Mouse (Mus musculus): ENCODE measurements around the gene Arhgap1. TPM values are rescaled to one million over a fixed set of nuclear protein-coding genes. Genes with fewer than 3 reads are reported as not detected.

Arhgap1 gene
- polyA plus RNA-seq, 1 experiment from 2014 or later = 70.7 TPM

- H3K4me2 ChIP-seq (ENCODE audit: low read depth, low read length, severe bottlenecking) = peak overlapping the region; percentile 66
- H3K27ac ChIP-seq (ENCODE audit: low read depth, low read length) = no peak overlapping the region
- H3K9ac ChIP-seq (ENCODE audit: low read length) = peak overlapping the region; percentile 67
- H3K27me3 ChIP-seq (ENCODE audit: control insufficient read depth, insufficient read depth, low read length) = no peaks in the 10 kb centered on the region
- peak overlapping the region; percentile 88 for H3K4me3 ChIP-seq (ENCODE audit: low read depth, low read length)
- DNase-seq (ENCODE audit: low spot score) (no peak), ATAC-seq (replicated peaks; ENCODE audit: low FRiP score) (no peak)
- 4% methylated on average over 8 of the region's 8 CpGs for WGBS
- no peaks in the 10 kb centered on the region for H3K36me3 ChIP-seq (ENCODE audit: control insufficient read depth, insufficient read depth, low read length)
- peaks cover 4% of the 10 kb centered on the region; the same call in 1 of the 2 replicates for H3K4me1 ChIP-seq (replicated peaks; ENCODE audit: control insufficient read depth, insufficient read depth, low read length)
- no peaks in the 10 kb centered on the region for H3K9me3 ChIP-seq (ENCODE audit: control insufficient read depth, low read length)
Observed at GRCm38 (mm10) chr2:91711256-91711925, 61.7 kb downstream of the Arhgap1 start.

- H3K4me2 ChIP-seq (ENCODE audit: low read depth, low read length, severe bottlenecking) = no peak overlapping the region
- H3K27me3 ChIP-seq (ENCODE audit: control insufficient read depth, insufficient read depth, low read length) = no peaks in the 10 kb centered on the region
- 70% methylated on average over 1 of the region's 1 CpGs for WGBS
- ATAC-seq (replicated peaks; ENCODE audit: low FRiP score) = no peak
- no peak overlapping the region for H3K4me3 ChIP-seq (ENCODE audit: low read depth, low read length)
- peaks cover 2% of the 10 kb centered on the region; the same call in 1 of the 2 replicates for H3K4me1 ChIP-seq (replicated peaks; ENCODE audit: control insufficient read depth, insufficient read depth, low read length)
- H3K9me3 ChIP-seq (ENCODE audit: control insufficient read depth, low read length) = no peaks in the 10 kb centered on the region
- no peak overlapping the region for H3K27ac ChIP-seq (ENCODE audit: low read depth, low read length)
- no peak for DNase-seq (ENCODE audit: low spot score)
- no peaks in the 10 kb centered on the region for H3K36me3 ChIP-seq (ENCODE audit: control insufficient read depth, insufficient read depth, low read length)
- no peak overlapping the region for H3K9ac ChIP-seq (ENCODE audit: low read length)
Observed at GRCm38 (mm10) chr2:91714921-91715320, 65.3 kb downstream of the Arhgap1 start.

GRCm38 (mm10) chr2:91718276-91718675 is 68.6 kb downstream of the Arhgap1 start:
- H3K9me3 ChIP-seq (ENCODE audit: control insufficient read depth, low read length) = no peaks in the 10 kb centered on the region
- H3K4me1 ChIP-seq (replicated peaks; ENCODE audit: control insufficient read depth, insufficient read depth, low read length) = no peaks in the 10 kb centered on the region
- no peaks in the 10 kb centered on the region for H3K27me3 ChIP-seq (ENCODE audit: control insufficient read depth, insufficient read depth, low read length)
- H3K4me2 ChIP-seq (ENCODE audit: low read depth, low read length, severe bottlenecking) = no peak overlapping the region
- WGBS = 88% methylated on average over 6 of the region's 6 CpGs
- H3K36me3 ChIP-seq (ENCODE audit: control insufficient read depth, insufficient read depth, low read length) = no peaks in the 10 kb centered on the region
- no peak for DNase-seq (ENCODE audit: low spot score)
- no peak overlapping the region for H3K4me3 ChIP-seq (ENCODE audit: low read depth, low read length)
- no peak overlapping the region for H3K9ac ChIP-seq (ENCODE audit: low read length)
- no peak for ATAC-seq (replicated peaks; ENCODE audit: low FRiP score)
- H3K27ac ChIP-seq (ENCODE audit: low read depth, low read length) = no peak overlapping the region

Other genes starting within 250 kb of the Arhgap1 start
- 102 and 114 TPM in 2 replicates for gene 1110051M20Rik, start 205.2 kb upstream of the Arhgap1 start, polyA plus RNA-seq (2014; fragmentation: Nextera tagmentation; extraction: Ambion mirVana)
- gene Lrp4, start 192.3 kb upstream of the Arhgap1 start, polyA plus RNA-seq (2014; fragmentation: Nextera tagmentation; extraction: Ambion mirVana) = 10.2 and 11.3 TPM in 2 replicates
- 138 and 153 TPM in 2 replicates for gene Ckap5, start 123.1 kb upstream of the Arhgap1 start, polyA plus RNA-seq (2014; fragmentation: Nextera tagmentation; extraction: Ambion mirVana)
- gene F2, start 13.4 kb upstream of the Arhgap1 start, polyA plus RNA-seq (2014; fragmentation: Nextera tagmentation; extraction: Ambion mirVana) = not detected in 2 replicates
- 8.4 and 9.8 TPM in 2 replicates for gene Zfp408, start 69 bp upstream of the Arhgap1 start, polyA plus RNA-seq (2014; fragmentation: Nextera tagmentation; extraction: Ambion mirVana)
- gene Atg13, start 60.7 kb downstream of the Arhgap1 start, polyA plus RNA-seq (2014; fragmentation: Nextera tagmentation; extraction: Ambion mirVana) = 25.2 and 25.9 TPM in 2 replicates
- 18.2 and 20.2 TPM in 2 replicates for gene Harbi1, start 61.0 kb downstream of the Arhgap1 start, polyA plus RNA-seq (2014; fragmentation: Nextera tagmentation; extraction: Ambion mirVana)
- 19.9 and 20.1 TPM in 2 replicates for gene Ambra1, start 80.3 kb downstream of the Arhgap1 start, polyA plus RNA-seq (2014; fragmentation: Nextera tagmentation; extraction: Ambion mirVana)